Mouse (Mus musculus): ENCODE measurements at regions not wholly inside any gene's neighbourhood (a gene's known extent, or its start where the extent isn't known, plus 50 kb on each side); places are given as distances from the start of the nearest gene placed in this dataset.

- DNase-seq (ENCODE audit: low spot score) = no peak
Measured at GRCm38 (mm10) chr15:62476452-62476851, 1368.5 kb downstream of the Gsdmc2 start.

GRCm38 (mm10) chr15:62470683-62471331 is 1374.2 kb downstream of the Gsdmc2 start:
- no peak for DNase-seq (ENCODE audit: low spot score)

- no peak for DNase-seq (ENCODE audit: low spot score)
Measured at GRCm38 (mm10) chr15:62468076-62468475, 1376.9 kb downstream of the Gsdmc2 start.

GRCm38 (mm10) chr15:62466856-62467255 is 1378.1 kb downstream of the Gsdmc2 start:
- no peak for DNase-seq (ENCODE audit: low spot score)

GRCm38 (mm10) chr15:62465026-62465839 is 1379.7 kb downstream of the Gsdmc2 start:
- DNase-seq (ENCODE audit: low spot score) = no peak

- DNase-seq (ENCODE audit: low spot score) = peak; percentile 72
Measured at GRCm38 (mm10) chr15:62462698-62463097, 1382.3 kb downstream of the Gsdmc2 start.

- no peak for DNase-seq (ENCODE audit: low spot score)
Measured at GRCm38 (mm10) chr15:62461398-62462051, 1383.5 kb downstream of the Gsdmc2 start.

- DNase-seq (ENCODE audit: low spot score) = no peak
Measured at GRCm38 (mm10) chr15:62460724-62461123, 1384.3 kb downstream of the Gsdmc2 start.

- no peak for DNase-seq (ENCODE audit: low spot score)
Measured at GRCm38 (mm10) chr15:62460026-62460607, 1384.9 kb downstream of the Gsdmc2 start.

- no peak for DNase-seq (ENCODE audit: low spot score)
Measured at GRCm38 (mm10) chr15:62457990-62458389, 1387.0 kb downstream of the Gsdmc2 start.

GRCm38 (mm10) chr15:62457051-62457664 is 1387.8 kb downstream of the Gsdmc2 start:
- no peak for DNase-seq (ENCODE audit: low spot score)

- DNase-seq (ENCODE audit: low spot score) = no peak
Measured at GRCm38 (mm10) chr15:62456020-62456419, 1389.0 kb downstream of the Gsdmc2 start.

GRCm38 (mm10) chr15:62448116-62448515 is 1396.9 kb downstream of the Gsdmc2 start:
- no peak for DNase-seq (ENCODE audit: low spot score)

GRCm38 (mm10) chr15:62439211-62439610 is 1405.8 kb downstream of the Gsdmc2 start:
- no peak for DNase-seq (ENCODE audit: low spot score)

GRCm38 (mm10) chr15:62436631-62437030 is 1408.3 kb downstream of the Gsdmc2 start:
- no peak for DNase-seq (ENCODE audit: low spot score)

- DNase-seq (ENCODE audit: low spot score) = no peak
Measured at GRCm38 (mm10) chr15:62435141-62435680, 1409.8 kb downstream of the Gsdmc2 start.

GRCm38 (mm10) chr15:62432742-62433245 is 1412.2 kb downstream of the Gsdmc2 start:
- no peak for DNase-seq (ENCODE audit: low spot score)

GRCm38 (mm10) chr15:62431150-62431678 is 1413.8 kb downstream of the Gsdmc2 start:
- no peak for DNase-seq (ENCODE audit: low spot score)

GRCm38 (mm10) chr15:62422995-62423394 is 1422.0 kb downstream of the Gsdmc2 start:
- DNase-seq (ENCODE audit: low spot score) = no peak

- DNase-seq (ENCODE audit: low spot score) = no peak
Measured at GRCm38 (mm10) chr15:62421073-62421851, 1423.7 kb downstream of the Gsdmc2 start.
